Mouse (Mus musculus) heart, embryonic 13.5 days (tissue): ENCODE measurements at regions not wholly inside any gene's neighbourhood (a gene's known extent, or its start where the extent isn't known, plus 50 kb on each side); places are given as distances from the start of the nearest gene placed in this dataset.
A peak's percentile ranks its signal among the peaks of the same experiment; 100 is the strongest.

Source experiments
- ATAC-seq: fragments of 200-750 bp; cut with Nextera tagmentation; 2 replicates; pipeline ENCODE4 v1.8.0; 2017; ENCODE audit warnings: moderate TSS enrichment; ENCODE audit not compliant: insufficient number of reproducible peaks, low FRiP score, low TSS enrichment; ENCODE audit errors: extremely low read depth
- H3K27ac ChIP-seq: fragments of 300-500 bp; sonication (generic); replicated peaks from 2 replicates; pipeline ENCODE4 v1.5.1; 2015; ENCODE audit warnings: moderate library complexity, mild to moderate bottlenecking, inconsistent platforms
- H3K27me3 ChIP-seq: fragments of 300-500 bp; sonication (generic); replicated peaks from 2 replicates; pipeline ENCODE4 v1.6.1; 2015; ENCODE audit warnings: mild to moderate bottlenecking, inconsistent platforms
- H3K36me3 ChIP-seq: fragments of 300-500 bp; sonication (generic); 2 replicates; pipeline ENCODE4 v1.6.1; 2015; ENCODE audit warnings: mild to moderate bottlenecking, inconsistent platforms
- H3K4me1 ChIP-seq: fragments of 300-500 bp; sonication (generic); 2 replicates; pipeline ENCODE4 v1.6.1; 2015; ENCODE audit warnings: inconsistent platforms
- H3K4me2 ChIP-seq: fragments of 300-500 bp; sonication (generic); 2 replicates; pipeline ENCODE4 v1.6.1; 2015; ENCODE audit warnings: inconsistent platforms, mild to moderate bottlenecking, moderate library complexity
- H3K4me3 ChIP-seq: fragments of 300-500 bp; sonication (generic); 2 replicates; pipeline ENCODE4 v1.5.1; 2015; ENCODE audit warnings: moderate library complexity, mild to moderate bottlenecking, inconsistent platforms
- H3K9ac ChIP-seq: fragments of 300-500 bp; sonication (generic); 2 replicates; pipeline ENCODE4 v1.6.1; 2015; ENCODE audit warnings: inconsistent platforms, mild to moderate bottlenecking, moderate library complexity
- H3K9me3 ChIP-seq: fragments of 300-500 bp; sonication (generic); 2 replicates; pipeline ENCODE4 v1.6.1; 2016; ENCODE audit warnings: inconsistent platforms
- WGBS: fragments of 180-500 bp; shearing (Covaris S2); methylation state at CpG from one replicate; pipeline ENCODE4 v1.1.7; 2015; ENCODE audit warnings: mixed read lengths; 5-methylcytosine and 5-hydroxymethylcytosine counted together

- H3K27ac ChIP-seq, result no peak overlapping the region
- H3K9me3 ChIP-seq, result no peaks in the 10 kb centered on the region
- no peak overlapping the region for H3K4me3 ChIP-seq
- no peak for ATAC-seq
- H3K9ac ChIP-seq, result no peak overlapping the region
- 68% methylated on average over 10 of the region's 10 CpGs for WGBS
- H3K4me2 ChIP-seq, result no peak overlapping the region
- H3K36me3 ChIP-seq, result no peaks in the 10 kb centered on the region
- no peaks in the 10 kb centered on the region for H3K27me3 ChIP-seq
- no peaks in the 10 kb centered on the region for H3K4me1 ChIP-seq
These were observed 211.0 kb downstream of the Gadd45g start for GRCm38 (mm10) chr13:52057456-52057855.

- no peaks in the 10 kb centered on the region for H3K4me1 ChIP-seq
- H3K27me3 ChIP-seq, result no peaks in the 10 kb centered on the region
- no peaks in the 10 kb centered on the region for H3K36me3 ChIP-seq
- no peak overlapping the region for H3K4me3 ChIP-seq
- H3K9ac ChIP-seq, result no peak overlapping the region
- ATAC-seq, result no peak
- H3K4me2 ChIP-seq, result no peak overlapping the region
- H3K9me3 ChIP-seq, result no peaks in the 10 kb centered on the region
- no peak overlapping the region for H3K27ac ChIP-seq
- WGBS, result 81% methylated on average over 22 of the region's 22 CpGs
These were observed 213.4 kb downstream of the Gadd45g start for GRCm38 (mm10) chr13:52059756-52060417.

- Histone ChIP-seq H3K4me3 (no peak overlapping the region), H3K9ac (no peak overlapping the region), H3K36me3 (no peaks in the 10 kb centered on the region), H3K27me3 (no peaks in the 10 kb centered on the region), H3K9me3 (no peaks in the 10 kb centered on the region), H3K4me2 (no peak overlapping the region), H3K4me1 (no peaks in the 10 kb centered on the region), H3K27ac (no peak overlapping the region)
- no peak for ATAC-seq
- 75% methylated on average over 10 of the region's 10 CpGs for WGBS
These were observed 214.0 kb downstream of the Gadd45g start for GRCm38 (mm10) chr13:52060418-52060870.

DNA sequence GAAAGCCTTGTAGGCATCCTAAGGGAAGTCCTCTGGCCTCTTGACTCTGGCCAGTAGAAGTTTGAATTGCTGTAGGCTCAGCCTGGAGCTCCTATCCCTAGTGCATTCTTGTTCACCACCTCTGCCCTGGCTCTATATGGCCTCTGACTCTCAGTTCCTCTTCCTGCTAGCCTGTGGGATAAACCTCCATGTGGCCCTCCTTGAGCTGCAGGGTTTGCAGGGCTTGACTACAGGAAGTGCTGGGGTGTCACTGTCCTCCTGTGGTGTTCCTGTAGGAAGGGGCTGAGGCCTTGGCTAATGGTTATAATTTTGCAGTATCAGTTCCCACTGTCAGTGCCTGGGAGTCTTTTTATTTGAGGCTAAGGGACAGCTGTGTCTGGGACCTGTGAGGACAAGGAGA lies 215.0 kb downstream of the Gadd45g start:
- H3K4me3 ChIP-seq, result no peak overlapping the region
- H3K9ac ChIP-seq, result no peak overlapping the region
- H3K4me1 ChIP-seq, result peaks cover 4% of the 10 kb centered on the region
- ATAC-seq, result no peak
- H3K9me3 ChIP-seq, result no peaks in the 10 kb centered on the region
- no peak overlapping the region for H3K4me2 ChIP-seq
- no peaks in the 10 kb centered on the region for H3K27me3 ChIP-seq
- H3K36me3 ChIP-seq, result no peaks in the 10 kb centered on the region
- no peak overlapping the region for H3K27ac ChIP-seq

DNA sequence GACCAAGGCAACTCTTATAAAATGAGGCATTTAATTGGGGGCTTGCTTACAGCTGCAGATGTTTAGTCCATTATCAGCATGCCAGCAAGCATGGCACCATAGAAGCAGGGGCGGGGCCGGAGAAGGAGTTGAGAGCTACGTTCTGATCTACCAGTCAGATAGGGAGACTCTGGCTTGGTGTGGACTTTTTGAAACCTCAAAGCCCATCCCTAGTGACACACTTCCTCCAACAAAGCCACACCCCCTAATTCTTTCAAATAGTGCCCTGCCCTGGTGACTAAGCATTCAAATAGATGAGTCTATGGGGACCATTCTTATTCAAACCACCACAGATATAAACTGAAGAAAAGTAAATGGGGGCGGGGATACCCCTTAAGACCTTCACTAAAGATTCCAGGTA lies 215.4 kb downstream of the Gadd45g start:
- Histone ChIP-seq H3K4me1 (peaks cover 8% of the 10 kb centered on the region), H3K9ac (no peak overlapping the region), H3K4me2 (no peak overlapping the region), H3K27me3 (no peaks in the 10 kb centered on the region), H3K4me3 (no peak overlapping the region), H3K9me3 (no peaks in the 10 kb centered on the region), H3K36me3 (no peaks in the 10 kb centered on the region), H3K27ac (no peak overlapping the region)
- WGBS, result 80% methylated on average over 4 of the region's 4 CpGs
- ATAC-seq, result no peak

DNA sequence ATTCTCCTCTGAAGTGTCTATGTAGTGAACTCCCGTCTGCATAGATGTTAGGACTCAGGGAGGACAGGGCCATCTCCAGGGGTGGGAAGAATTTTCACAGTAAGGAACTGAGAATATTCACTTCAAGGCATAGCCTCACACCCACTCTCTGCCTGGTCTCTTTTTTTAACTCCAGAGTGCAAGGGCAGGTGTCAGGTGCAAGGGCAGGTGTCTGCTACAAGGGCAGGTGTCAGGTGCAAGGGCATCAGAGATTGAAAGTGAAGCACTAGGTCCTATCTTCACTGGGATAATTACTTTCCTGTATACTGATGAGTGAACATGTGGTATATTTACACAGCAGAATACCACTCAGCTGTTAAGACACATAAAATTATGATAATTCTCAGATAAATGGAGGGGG lies 216.1 kb downstream of the Gadd45g start:
- no peak overlapping the region for H3K27ac ChIP-seq
- H3K27me3 ChIP-seq, result no peaks in the 10 kb centered on the region
- no peak overlapping the region for H3K4me3 ChIP-seq
- H3K4me2 ChIP-seq, result no peak overlapping the region
- WGBS, result 74% methylated on average over 1 of the region's 1 CpGs
- H3K36me3 ChIP-seq, result no peaks in the 10 kb centered on the region
- no peaks in the 10 kb centered on the region for H3K9me3 ChIP-seq
- peaks cover 15% of the 10 kb centered on the region for H3K4me1 ChIP-seq
- H3K9ac ChIP-seq, result no peak overlapping the region
- no peak for ATAC-seq

- no peak for ATAC-seq
- H3K4me3 ChIP-seq, result no peak overlapping the region
- H3K27ac ChIP-seq, result no peak overlapping the region
- peaks cover 33% of the 10 kb centered on the region for H3K4me1 ChIP-seq
- H3K36me3 ChIP-seq, result no peaks in the 10 kb centered on the region
- no peaks in the 10 kb centered on the region for H3K9me3 ChIP-seq
- no peak overlapping the region for H3K9ac ChIP-seq
- no peaks in the 10 kb centered on the region for H3K27me3 ChIP-seq
- H3K4me2 ChIP-seq, result no peak overlapping the region
- WGBS, result 67% methylated on average over 5 of the region's 5 CpGs
These were observed 218.8 kb downstream of the Gadd45g start for GRCm38 (mm10) chr13:52065274-52065673.

GRCm38 (mm10) chr13:52065720-52066119 lies 219.2 kb downstream of the Gadd45g start:
- WGBS, result 77% methylated on average over 6 of the region's 6 CpGs
- no peaks in the 10 kb centered on the region for H3K9me3 ChIP-seq
- no peaks in the 10 kb centered on the region for H3K36me3 ChIP-seq
- no peaks in the 10 kb centered on the region for H3K27me3 ChIP-seq
- H3K9ac ChIP-seq, result no peak overlapping the region
- no peak overlapping the region for H3K4me3 ChIP-seq
- H3K4me1 ChIP-seq, result peaks cover 33% of the 10 kb centered on the region
- H3K4me2 ChIP-seq, result no peak overlapping the region
- H3K27ac ChIP-seq, result no peak overlapping the region
- no peak for ATAC-seq

GRCm38 (mm10) chr13:52067048-52067447 lies 220.6 kb downstream of the Gadd45g start:
- WGBS, result 23% methylated on average over 4 of the region's 4 CpGs
- H3K36me3 ChIP-seq, result no peaks in the 10 kb centered on the region
- H3K4me3 ChIP-seq, result no peak overlapping the region
- H3K4me1 ChIP-seq, result peaks cover 33% of the 10 kb centered on the region
- H3K4me2 ChIP-seq, result 0 out of 2 replicates have a peak overlapping the region, but pooled peaks have one; percentile 1
- H3K9me3 ChIP-seq, result no peaks in the 10 kb centered on the region
- H3K27me3 ChIP-seq, result no peaks in the 10 kb centered on the region
- no peak for ATAC-seq
- H3K9ac ChIP-seq, result no peak overlapping the region
- peak overlapping the region; percentile 74 for H3K27ac ChIP-seq

GRCm38 (mm10) chr13:52068886-52069439 lies 222.5 kb downstream of the Gadd45g start:
- Histone ChIP-seq H3K27ac (no peak overlapping the region), H3K27me3 (no peaks in the 10 kb centered on the region), H3K36me3 (no peaks in the 10 kb centered on the region), H3K4me1 (peaks cover 33% of the 10 kb centered on the region), H3K9ac (no peak overlapping the region), H3K4me3 (no peak overlapping the region), H3K4me2 (no peak overlapping the region), H3K9me3 (no peaks in the 10 kb centered on the region)
- ATAC-seq, result no peak
- WGBS, result 68% methylated on average over 6 of the region's 6 CpGs

- Histone ChIP-seq H3K36me3 (no peaks in the 10 kb centered on the region), H3K4me1 (peaks cover 33% of the 10 kb centered on the region), H3K27ac (no peak overlapping the region), H3K4me2 (no peak overlapping the region), H3K4me3 (no peak overlapping the region), H3K27me3 (no peaks in the 10 kb centered on the region), H3K9me3 (no peaks in the 10 kb centered on the region), H3K9ac (no peak overlapping the region)
- ATAC-seq, result no peak
- 66% methylated on average over 3 of the region's 3 CpGs for WGBS
These were observed 223.2 kb downstream of the Gadd45g start for GRCm38 (mm10) chr13:52069714-52070113.
